Mouse (Mus musculus): ENCODE data around the gene Tbccd1.
A peak's percentile ranks its signal among the peaks of the same experiment; 100 is the strongest.

Gene Tbccd1

GRCm38 (mm10) chr16:22856773-22857172, 696 bp downstream of the Tbccd1 start:
- no peak for DNase-seq (ENCODE audit: low spot score)

- no peak for DNase-seq (ENCODE audit: low spot score)
These were observed 4.8 kb downstream of the Tbccd1 start for GRCm38 (mm10) chr16:22852709-22853108.

- DNase-seq (ENCODE audit: low spot score), result no peak
These were observed 9.1 kb downstream of the Tbccd1 start for GRCm38 (mm10) chr16:22848331-22848730.

GRCm38 (mm10) chr16:22847686-22848085, 9.8 kb downstream of the Tbccd1 start:
- DNase-seq (ENCODE audit: low spot score), result no peak

- no peak for DNase-seq (ENCODE audit: low spot score)
These were observed 12.0 kb downstream of the Tbccd1 start for GRCm38 (mm10) chr16:22845481-22845880.

- DNase-seq (ENCODE audit: low spot score), result no peak
These were observed 12.6 kb downstream of the Tbccd1 start for GRCm38 (mm10) chr16:22844834-22845233.

- peak; percentile 63 for DNase-seq (ENCODE audit: low spot score)
These were observed 13.2 kb downstream of the Tbccd1 start for GRCm38 (mm10) chr16:22844061-22844801.

GRCm38 (mm10) chr16:22842871-22843270, 14.6 kb downstream of the Tbccd1 start:
- no peak for DNase-seq (ENCODE audit: low spot score)

- no peak for DNase-seq (ENCODE audit: low spot score)
These were observed 18.2 kb downstream of the Tbccd1 start for GRCm38 (mm10) chr16:22839146-22839857.

- no peak for DNase-seq (ENCODE audit: low spot score)
These were observed 24.4 kb downstream of the Tbccd1 start for GRCm38 (mm10) chr16:22832932-22833525.

- peak; percentile 26 for DNase-seq (ENCODE audit: low spot score)
These were observed 36.7 kb downstream of the Tbccd1 start for GRCm38 (mm10) chr16:22820731-22821130.

- DNase-seq (ENCODE audit: low spot score), result no peak
These were observed 46.0 kb downstream of the Tbccd1 start, which contains the start of gene Crygs for GRCm38 (mm10) chr16:22811477-22811876. Gene Crygs (minus strand): TSS chr16:22811577.

GRCm38 (mm10) chr16:22807468-22808070, 49.9 kb downstream of the Tbccd1 start:
- no peak for DNase-seq (ENCODE audit: low spot score)

GRCm38 (mm10) chr16:22802786-22803185, 54.7 kb downstream of the Tbccd1 start:
- no peak for DNase-seq (ENCODE audit: low spot score)

GRCm38 (mm10) chr16:22800849-22801109, 56.7 kb downstream of the Tbccd1 start:
- DNase-seq (ENCODE audit: low spot score), result no peak

GRCm38 (mm10) chr16:22800026-22800848, 57.2 kb downstream of the Tbccd1 start:
- DNase-seq (ENCODE audit: low spot score), result no peak

GRCm38 (mm10) chr16:22798520-22798919, 58.9 kb downstream of the Tbccd1 start:
- DNase-seq (ENCODE audit: low spot score), result no peak

- DNase-seq (ENCODE audit: low spot score), result no peak
These were observed 59.9 kb downstream of the Tbccd1 start for GRCm38 (mm10) chr16:22797521-22797920.

- no peak for DNase-seq (ENCODE audit: low spot score)
These were observed 62.0 kb downstream of the Tbccd1 start for GRCm38 (mm10) chr16:22795497-22795896.

- no peak for DNase-seq (ENCODE audit: low spot score)
These were observed 66.2 kb downstream of the Tbccd1 start for GRCm38 (mm10) chr16:22791235-22791634.

GRCm38 (mm10) chr16:22789908-22790367, 67.5 kb downstream of the Tbccd1 start:
- peak; percentile 30 for DNase-seq (ENCODE audit: low spot score)

GRCm38 (mm10) chr16:22782686-22783085, 74.8 kb downstream of the Tbccd1 start:
- no peak for DNase-seq (ENCODE audit: low spot score)
